Mouse (Mus musculus) heart, embryonic 16.5 days (tissue): ENCODE measurements around the gene Cep128. TPM values are rescaled to one million over a fixed set of nuclear protein-coding genes. Genes with fewer than 3 reads are reported as not detected.
"Not testable (repeated sequence)": the region's sequence is repeated elsewhere in the genome, so short reads cannot be mapped to it uniquely, and the experiment has no call there.

Source experiments
- ATAC-seq: fragments of 200-750 bp; cut with Nextera tagmentation; replicated peaks from 2 replicates; pipeline ENCODE4 v1.8.0; 2017; ENCODE audit warnings: moderate number of reproducible peaks; ENCODE audit not compliant: insufficient read depth, low FRiP score; ENCODE audit errors: extremely low read depth
- H3K27ac ChIP-seq: fragments of 300-500 bp; sonication (generic); 2 replicates; pipeline ENCODE4 v1.5.1; 2014; ENCODE audit warnings: mild to moderate bottlenecking, low read length, control low read depth, moderate library complexity
- H3K27me3 ChIP-seq: fragments of 300-500 bp; sonication (generic); 2 replicates; pipeline ENCODE4 v1.6.1; 2014; ENCODE audit warnings: low read length, mixed read lengths; ENCODE audit not compliant: control insufficient read depth, insufficient read depth
- H3K36me3 ChIP-seq: fragments of 300-500 bp; sonication (generic); 2 replicates; pipeline ENCODE4 v1.6.1; 2014; ENCODE audit not compliant: control insufficient read depth, insufficient read depth
- H3K4me1 ChIP-seq: fragments of 300-500 bp; sonication (generic); 2 replicates; pipeline ENCODE4 v1.6.1; 2014; ENCODE audit warnings: low read length, mixed read lengths; ENCODE audit not compliant: control insufficient read depth, insufficient read depth
- H3K4me2 ChIP-seq: fragments of 300-500 bp; sonication (generic); 2 replicates; pipeline ENCODE4 v1.6.1; 2014; ENCODE audit warnings: low read depth, mild to moderate bottlenecking, control low read depth, low read length
- H3K4me3 ChIP-seq: fragments of 300-500 bp; sonication (generic); 2 replicates; pipeline ENCODE4 v1.5.1; 2014; ENCODE audit warnings: mild to moderate bottlenecking, control low read depth, low read length
- H3K9ac ChIP-seq: fragments of 300-500 bp; sonication (generic); 2 replicates; pipeline ENCODE4 v1.6.1; 2014; ENCODE audit warnings: low read length, control low read depth
- H3K9me3 ChIP-seq: fragments of 300-500 bp; sonication (generic); replicated peaks from 2 replicates; pipeline ENCODE4 v1.6.1; 2016; ENCODE audit warnings: low read length; ENCODE audit not compliant: control insufficient read depth
- WGBS: fragments of 180-500 bp; shearing (Covaris S2); extraction: QIAGEN DNeasy Blood & Tissue Kit; methylation state at CpG from one replicate; pipeline ENCODE4 v1.1.7; 2014; 5-methylcytosine and 5-hydroxymethylcytosine counted together
- polyA plus RNA-seq: library from polyadenylated mRNA; unstranded; fragments of >200 nt; fragmentation: Nextera tagmentation; extraction: Ambion mirVana; gene quantifications from 2 replicates; pipeline ENCODE4 v1.2.1, GENCODE M21; 2015

Cep128 gene
- polyA plus RNA-seq, 1 experiment from 2014 or later = 14.7 TPM

GRCm38 (mm10) chr12:91008736-91009135 is 375.5 kb downstream of the Cep128 start:
- ATAC-seq = no peak
- Histone ChIP-seq H3K4me3 (no peak overlapping the region), H3K9me3 (no peaks in the 10 kb centered on the region), H3K27me3 (no peaks in the 10 kb centered on the region), H3K4me2 (no peak overlapping the region), H3K9ac (no peak overlapping the region), H3K4me1 (no peaks in the 10 kb centered on the region), H3K36me3 (no peaks in the 10 kb centered on the region), H3K27ac (no peak overlapping the region)
- WGBS = 72% methylated on average over 5 of the region's 5 CpGs

GRCm38 (mm10) chr12:91008170-91008569 is 376.0 kb downstream of the Cep128 start:
- no peaks in the 10 kb centered on the region for H3K9me3 ChIP-seq
- H3K27ac ChIP-seq = no peak overlapping the region
- no peaks in the 10 kb centered on the region for H3K27me3 ChIP-seq
- H3K4me1 ChIP-seq = no peaks in the 10 kb centered on the region
- no peak overlapping the region for H3K4me2 ChIP-seq
- no peak overlapping the region for H3K4me3 ChIP-seq
- H3K36me3 ChIP-seq = no peaks in the 10 kb centered on the region
- no peak for ATAC-seq
- H3K9ac ChIP-seq = no peak overlapping the region
- WGBS = 69% methylated on average over 3 of the region's 3 CpGs

- no peak for ATAC-seq
- H3K4me3 ChIP-seq = no peak overlapping the region
- 90% methylated on average over 4 of the region's 4 CpGs for WGBS
Observed at GRCm38 (mm10) chr12:90997539-90997938, 386.7 kb downstream of the Cep128 start.

GRCm38 (mm10) chr12:90993331-90993730 is 390.9 kb downstream of the Cep128 start:
- no peaks in the 10 kb centered on the region for H3K9me3 ChIP-seq
- 88% methylated on average over 2 of the region's 2 CpGs for WGBS
- H3K27me3 ChIP-seq = no peaks in the 10 kb centered on the region
- no peaks in the 10 kb centered on the region for H3K36me3 ChIP-seq
- H3K9ac ChIP-seq = no peak overlapping the region
- H3K4me3 ChIP-seq = no peak overlapping the region
- H3K4me2 ChIP-seq = no peak overlapping the region
- ATAC-seq = no peak
- no peak overlapping the region for H3K27ac ChIP-seq
- H3K4me1 ChIP-seq = no peaks in the 10 kb centered on the region

More at GRCm38 (mm10) chr12:90997539-90997938, 386.7 kb downstream of the Cep128 start:
- Histone ChIP-seq H3K9ac (no peak overlapping the region), H3K27me3 (no peaks in the 10 kb centered on the region), H3K4me1 (no peaks in the 10 kb centered on the region), H3K9me3 (no peaks in the 10 kb centered on the region), H3K27ac (no peak overlapping the region), H3K4me2 (no peak overlapping the region), H3K36me3 (no peaks in the 10 kb centered on the region)

GRCm38 (mm10) chr12:90987782-90988181 is 396.4 kb downstream of the Cep128 start:
- no peak for ATAC-seq
- H3K4me2 ChIP-seq = no peak overlapping the region
- H3K36me3 ChIP-seq = no peaks in the 10 kb centered on the region
- H3K27ac ChIP-seq = no peak overlapping the region
- no peaks in the 10 kb centered on the region for H3K27me3 ChIP-seq
- no peaks in the 10 kb centered on the region for H3K9me3 ChIP-seq
- 0 out of 2 replicates have a peak, but pooled peaks cover 3% of the 10 kb centered on the region for H3K4me1 ChIP-seq
- WGBS = 61% methylated on average over 2 of the region's 2 CpGs
- H3K9ac ChIP-seq = no peak overlapping the region
- H3K4me3 ChIP-seq = no peak overlapping the region

GRCm38 (mm10) chr12:90987259-90987658 is 396.9 kb downstream of the Cep128 start:
- Histone ChIP-seq H3K9me3 (no peaks in the 10 kb centered on the region), H3K4me3 (no peak overlapping the region), H3K4me2 (no peak overlapping the region), H3K36me3 (no peaks in the 10 kb centered on the region), H3K9ac (no peak overlapping the region), H3K27me3 (no peaks in the 10 kb centered on the region), H3K27ac (no peak overlapping the region), H3K4me1 (0 out of 2 replicates have a peak, but pooled peaks cover 3% of the 10 kb centered on the region)
- ATAC-seq = no peak
- 86% methylated on average over 6 of the region's 6 CpGs for WGBS

GRCm38 (mm10) chr12:90982018-90982417 is 402.2 kb downstream of the Cep128 start:
- H3K4me1 ChIP-seq = no peaks in the 10 kb centered on the region
- whole genome bisulfite sequencing = 84% methylated on average over 4 of the region's 4 CpGs
- H3K27ac ChIP-seq = no peak overlapping the region
- H3K4me3 ChIP-seq = no peak overlapping the region
- H3K27me3 ChIP-seq = no peaks in the 10 kb centered on the region
- no peak overlapping the region for H3K4me2 ChIP-seq
- H3K36me3 ChIP-seq = no peaks in the 10 kb centered on the region
- H3K9ac ChIP-seq = no peak overlapping the region
- ATAC-seq = no peak
- no peaks in the 10 kb centered on the region for H3K9me3 ChIP-seq

GRCm38 (mm10) chr12:90976406-90976805 is 407.8 kb downstream of the Cep128 start:
- not testable (repeated sequence) for H3K36me3 ChIP-seq, H3K9me3 ChIP-seq, H3K4me1 ChIP-seq, H3K4me3 ChIP-seq, ATAC-seq, H3K9ac ChIP-seq, H3K27me3 ChIP-seq, H3K4me2 ChIP-seq, H3K27ac ChIP-seq
- 85% methylated on average over 9 of the region's 9 CpGs for WGBS

- no peaks in the 10 kb centered on the region for H3K27me3 ChIP-seq
- no peak overlapping the region for H3K27ac ChIP-seq
- no peaks in the 10 kb centered on the region for H3K9me3 ChIP-seq
- H3K4me1 ChIP-seq = no peaks in the 10 kb centered on the region
- no peaks in the 10 kb centered on the region for H3K36me3 ChIP-seq
- no peak overlapping the region for H3K9ac ChIP-seq
- no peak for ATAC-seq
- WGBS = 43% methylated on average over 2 of the region's 2 CpGs
- H3K4me2 ChIP-seq = no peak overlapping the region
- H3K4me3 ChIP-seq = no peak overlapping the region
Observed at GRCm38 (mm10) chr12:90975429-90975828, 408.8 kb downstream of the Cep128 start.

- H3K4me2 ChIP-seq = no peak overlapping the region
- ATAC-seq = no peak
- no peaks in the 10 kb centered on the region for H3K4me1 ChIP-seq
- no peaks in the 10 kb centered on the region for H3K36me3 ChIP-seq
- no peaks in the 10 kb centered on the region for H3K9me3 ChIP-seq
- no peaks in the 10 kb centered on the region for H3K27me3 ChIP-seq
- no peak overlapping the region for H3K9ac ChIP-seq
- H3K4me3 ChIP-seq = no peak overlapping the region
- H3K27ac ChIP-seq = no peak overlapping the region
- 66% methylated on average over 3 of the region's 3 CpGs for WGBS
Observed at GRCm38 (mm10) chr12:90971156-90971555, 413.1 kb downstream of the Cep128 start.
